Mouse (Mus musculus) liver, postnatal 0 days (tissue): Measurements from ENCODE around the gene Pex11b.

ENCODE experiments used
- CTCF ChIP-seq: sonication (generic); IDR thresholded peaks from 2 replicates; pipeline ENCODE4 v1.5.1; 2016; ENCODE audit warnings: antibody characterized with exemption, low read depth
- EP300 ChIP-seq: IDR thresholded peaks from 2 replicates; pipeline ENCODE4 v1.6.1; 2016; ENCODE audit warnings: antibody characterized with exemption, low read depth, mild to moderate bottlenecking

GRCm38 (mm10) chr3:96602704-96603084 lies 32.5 kb upstream of the Pex11b start:
- no peak for TF ChIP-seq CTCF
- no peak for TF ChIP-seq EP300
